In the genomic region with DNA sequence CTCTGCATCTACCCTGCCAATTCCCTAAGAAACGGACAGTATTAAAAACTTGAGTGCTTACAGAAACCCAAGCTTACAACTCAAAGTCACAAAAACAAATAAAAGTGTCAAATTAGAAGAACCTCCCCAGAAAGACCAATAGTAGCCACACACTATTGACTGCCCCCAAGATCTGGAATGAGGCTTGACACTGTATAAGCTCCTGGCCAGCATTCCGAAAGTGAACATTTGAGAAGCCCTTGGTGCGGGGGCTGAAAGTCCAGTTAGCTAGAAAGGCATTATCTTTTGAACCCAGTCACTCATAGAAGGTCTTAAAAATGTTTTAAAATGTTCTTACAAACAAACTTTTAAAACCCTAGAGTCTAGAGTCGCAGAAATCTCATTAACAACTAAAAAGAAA, we compare ENCODE assay signal across 11 mouse cellular contexts.
DNase-seq lines count a peak whose midpoint lies in the region; ATAC-seq and TF ChIP-seq lines count a peak whose summit lies in the region.
"Had no signal": no experiment of that assay in that cellular context is flagged by ENCODE, and none has a peak within 500 bp of the region (broad histone marks: within the 10 kb centered on the region; RNA-seq: fewer than 3 reads in every experiment).

No protein-coding gene starts in this region.

- WGBS in heart, embryonic 11.5 days (ENCODE audit: insufficient replicate concordance): 58% methylated on average over 4 of the region's 4 CpGs
- WGBS in lung, embryonic 16.5 days: 35% methylated on average over 4 of the region's 4 CpGs
- 51% methylated on average over 4 of the region's 4 CpGs for WGBS in lung, adult 2 months
- 33% methylated on average over 4 of the region's 4 CpGs for WGBS in hindbrain, embryonic 15.5 days
- WGBS in neural tube, embryonic 15.5 days: 31% methylated on average over 4 of the region's 4 CpGs
- WGBS in liver, postnatal 0 days (ENCODE audit: insufficient replicate concordance): 61% methylated on average over 4 of the region's 4 CpGs

- no peak for TF ChIP-seq POLR2A in lung, adult 2 months (IDR thresholded peaks at IDR 0.05; ENCODE audit: borderline replicate concordance, extremely low read depth, low read depth, low read length)

- no peaks in the 10 kb centered on the region for H3K36me3 ChIP-seq in heart, embryonic 11.5 days (ENCODE audit: control insufficient read depth, insufficient read depth, low read length)
- no peaks in the 10 kb centered on the region for H3K36me3 ChIP-seq in lung, embryonic 16.5 days (ENCODE audit: control insufficient read depth, insufficient read depth, low read length)
- no peaks in the 10 kb centered on the region for H3K36me3 ChIP-seq in hindbrain, embryonic 15.5 days
- no peaks in the 10 kb centered on the region for H3K36me3 ChIP-seq in neural tube, embryonic 15.5 days
- no peaks in the 10 kb centered on the region for H3K36me3 ChIP-seq in liver, postnatal 0 days (replicated peaks; ENCODE audit: insufficient read depth, low read length)
- H3K36me3 ChIP-seq: limb, embryonic 15.5 days had no signal

- no peak overlapping the region for H3K9ac ChIP-seq in heart, embryonic 11.5 days (ENCODE audit: low read depth, low read length)
- H3K9ac ChIP-seq in lung, embryonic 16.5 days (ENCODE audit: low read length): no peak overlapping the region
- H3K9ac ChIP-seq in hindbrain, embryonic 15.5 days: no peak overlapping the region
- no peak overlapping the region for H3K9ac ChIP-seq in neural tube, embryonic 15.5 days (replicated peaks)
- H3K9ac ChIP-seq in liver, postnatal 0 days (replicated peaks): no peak overlapping the region
- H3K9ac ChIP-seq: limb, embryonic 15.5 days had no signal

- H3K9me3 ChIP-seq in heart, embryonic 11.5 days (replicated peaks; ENCODE audit: control insufficient read depth, low read length): no peaks in the 10 kb centered on the region
- H3K9me3 ChIP-seq in lung, embryonic 16.5 days (ENCODE audit: control insufficient read depth, low read length): no peaks in the 10 kb centered on the region
- no peaks in the 10 kb centered on the region for H3K9me3 ChIP-seq in hindbrain, embryonic 15.5 days
- no peaks in the 10 kb centered on the region for H3K9me3 ChIP-seq in neural tube, embryonic 15.5 days (replicated peaks)
- H3K9me3 ChIP-seq in liver, postnatal 0 days (ENCODE audit: low read length): no peaks in the 10 kb centered on the region
- H3K9me3 ChIP-seq: limb, embryonic 15.5 days had no signal

- TF ChIP-seq CTCF in lung, adult 2 months (IDR thresholded peaks at IDR 0.05; ENCODE audit: insufficient read depth, low read length): no peak
- TF ChIP-seq CTCF in liver, postnatal 0 days (IDR thresholded peaks at IDR 0.05; ENCODE audit: low read depth): no peak

- H3K4me3 ChIP-seq in heart, embryonic 11.5 days (ENCODE audit: low read depth, low read length): no peak overlapping the region
- no peak overlapping the region for H3K4me3 ChIP-seq in lung, embryonic 16.5 days (ENCODE audit: low read length)
- H3K4me3 ChIP-seq in lung, adult 2 months (replicated peaks; ENCODE audit: extremely low read depth, low read depth, low read length): no peak overlapping the region
- no peak overlapping the region for H3K4me3 ChIP-seq in hindbrain, embryonic 15.5 days
- no peak overlapping the region for H3K4me3 ChIP-seq in neural tube, embryonic 15.5 days (replicated peaks)
- H3K4me3 ChIP-seq in liver, postnatal 0 days (ENCODE audit: low read depth, low read length): no peak overlapping the region
- H3K4me3 ChIP-seq: limb, embryonic 15.5 days had no signal

- peaks cover 9% of the 10 kb centered on the region for H3K4me1 ChIP-seq in heart, embryonic 11.5 days (ENCODE audit: control insufficient read depth, insufficient read depth, low read length)
- peaks cover 27% of the 10 kb centered on the region for H3K4me1 ChIP-seq in lung, embryonic 16.5 days (replicated peaks; ENCODE audit: control insufficient read depth, insufficient read depth, low read length)
- H3K4me1 ChIP-seq in lung, adult 2 months (ENCODE audit: control insufficient read depth, insufficient read depth, low read length): peaks cover 13% of the 10 kb centered on the region
- peaks cover 17% of the 10 kb centered on the region for H3K4me1 ChIP-seq in hindbrain, embryonic 15.5 days (replicated peaks)
- peaks cover 21% of the 10 kb centered on the region for H3K4me1 ChIP-seq in neural tube, embryonic 15.5 days
- H3K4me1 ChIP-seq in liver, postnatal 0 days (ENCODE audit: insufficient read depth): no peaks in the 10 kb centered on the region

- no peaks in the 10 kb centered on the region for H3K27me3 ChIP-seq in heart, embryonic 11.5 days (ENCODE audit: control insufficient read depth, insufficient read depth, low read length)
- no peaks in the 10 kb centered on the region for H3K27me3 ChIP-seq in lung, embryonic 16.5 days (ENCODE audit: control insufficient read depth, insufficient read depth, low read depth, low read length)
- H3K27me3 ChIP-seq in hindbrain, embryonic 15.5 days: no peaks in the 10 kb centered on the region
- H3K27me3 ChIP-seq in neural tube, embryonic 15.5 days (replicated peaks): no peaks in the 10 kb centered on the region
- no peaks in the 10 kb centered on the region for H3K27me3 ChIP-seq in liver, postnatal 0 days (ENCODE audit: insufficient read depth, low read length)
- H3K27me3 ChIP-seq: limb, embryonic 15.5 days had no signal

- DNase-seq in heart, adult 18-20 months: no peak
- DNase-seq in lung, adult 2 months: no peak
- DNase-seq in right cerebral cortex, postnatal 36 days (ENCODE audit: low spot score in 2 of 2): no peak
- DNase-seq in liver, postnatal 0 days: no peak
- DNase-seq: layer of hippocampus, adult 9-11 months; thymus, postnatal 25 days had no signal

- no peak for TF ChIP-seq EP300 in liver, postnatal 0 days (IDR thresholded peaks at IDR 0.05; ENCODE audit: low read depth)

- H3K4me2 ChIP-seq in heart, embryonic 11.5 days: no peak overlapping the region
- no peak overlapping the region for H3K4me2 ChIP-seq in lung, embryonic 16.5 days (ENCODE audit: low read depth, low read length)
- no peak overlapping the region for H3K4me2 ChIP-seq in hindbrain, embryonic 15.5 days
- no peak overlapping the region for H3K4me2 ChIP-seq in neural tube, embryonic 15.5 days
- no peak overlapping the region for H3K4me2 ChIP-seq in liver, postnatal 0 days (ENCODE audit: low read depth, low read length)
- H3K4me2 ChIP-seq: limb, embryonic 15.5 days had no signal

- ATAC-seq in heart, embryonic 11.5 days (replicated peaks; ENCODE audit: insufficient number of reproducible peaks, low FRiP score, low TSS enrichment): no peak
- ATAC-seq in lung, embryonic 16.5 days (ENCODE audit: low read depth): no peak
- peak; percentile 63; the same call in 1 of the 2 replicates for ATAC-seq in hindbrain, embryonic 15.5 days (ENCODE audit: low FRiP score, low read depth)
- 0 out of 2 replicates have a peak, but pooled peaks have one; percentile 59 for ATAC-seq in neural tube, embryonic 15.5 days (ENCODE audit: low FRiP score)
- ATAC-seq in liver, postnatal 0 days: no peak

- peak overlapping the region; percentile 60 for H3K27ac ChIP-seq in heart, embryonic 11.5 days (ENCODE audit: low read depth, low read length)
- H3K27ac ChIP-seq in lung, embryonic 16.5 days (ENCODE audit: low read length): peak overlapping the region; percentile 72
- peak overlapping the region; percentile 63 for H3K27ac ChIP-seq in hindbrain, embryonic 15.5 days (replicated peaks)
- 0 out of 2 replicates have a peak overlapping the region, but pooled peaks have one; percentile 56 for H3K27ac ChIP-seq in neural tube, embryonic 15.5 days (replicated peaks)
- H3K27ac ChIP-seq in liver, postnatal 0 days (ENCODE audit: low read depth): no peak overlapping the region

Comparison
In these comparisons a context has a peak if more than half of its experiments do, and no peak if none do; other contexts are left out.
1. ATAC-seq: peak in hindbrain, embryonic 15.5 days (single experiment) and neural tube, embryonic 15.5 days (single experiment); none in heart, embryonic 11.5 days (single experiment), lung, embryonic 16.5 days (single experiment) and liver, postnatal 0 days (single experiment).